Mouse (Mus musculus) ES-Bruce4 (cell line): ENCODE measurements around the gene Chat.

Experiments
- CTCF ChIP-seq: IDR thresholded peaks from one replicate; pipeline ENCODE4 v1.8.1; 2011; ENCODE audit warnings: low read depth, low read length
- POLR2A ChIP-seq: IDR thresholded peaks from one replicate; pipeline ENCODE4 v1.8.1; 2011; ENCODE audit warnings: low read length; ENCODE audit not compliant: insufficient read depth

GRCm38 (mm10) chr14:32476559-32476958 lies 10.8 kb upstream of the Chat start:
- TF ChIP-seq CTCF (no peak), POLR2A (no peak)
